Mouse (Mus musculus) forebrain, embryonic 13.5 days (tissue): Measurements from ENCODE around the gene Ctnna2. TPM values are rescaled to one million over a fixed set of nuclear protein-coding genes. Genes with fewer than 3 reads are reported as not detected.
A peak's percentile ranks its signal among the peaks of the same experiment; 100 is the strongest.

ENCODE experiments used
- ATAC-seq: fragments of 200-750 bp; cut with Nextera tagmentation; 2 replicates; pipeline ENCODE4 v1.8.0; 2017
- H3K27ac ChIP-seq: fragments of 300-500 bp; sonication (generic); 2 replicates; pipeline ENCODE4 v1.5.1; 2015; ENCODE audit warnings: inconsistent platforms, mild to moderate bottlenecking, moderate library complexity
- H3K27me3 ChIP-seq: fragments of 300-500 bp; sonication (generic); 2 replicates; pipeline ENCODE4 v1.6.1; 2015; ENCODE audit warnings: mild to moderate bottlenecking, inconsistent platforms
- H3K36me3 ChIP-seq: fragments of 300-500 bp; sonication (generic); 2 replicates; pipeline ENCODE4 v1.6.1; 2015; ENCODE audit warnings: mild to moderate bottlenecking, inconsistent platforms; ENCODE audit not compliant: poor library complexity, severe bottlenecking
- H3K4me1 ChIP-seq: fragments of 300-500 bp; sonication (generic); 2 replicates; pipeline ENCODE4 v1.6.1; 2015; ENCODE audit warnings: inconsistent platforms
- H3K4me2 ChIP-seq: fragments of 300-500 bp; sonication (generic); 2 replicates; pipeline ENCODE4 v1.6.1; 2015; ENCODE audit warnings: inconsistent platforms, mild to moderate bottlenecking, moderate library complexity
- H3K4me3 ChIP-seq: fragments of 300-500 bp; sonication (generic); 2 replicates; pipeline ENCODE4 v1.5.1; 2015; ENCODE audit warnings: mild to moderate bottlenecking, inconsistent platforms
- H3K9ac ChIP-seq: fragments of 300-500 bp; sonication (generic); 2 replicates; pipeline ENCODE4 v1.6.1; 2015; ENCODE audit warnings: mild to moderate bottlenecking, inconsistent platforms
- H3K9me3 ChIP-seq: fragments of 300-500 bp; sonication (generic); replicated peaks from 2 replicates; pipeline ENCODE4 v1.6.1; 2016; ENCODE audit warnings: inconsistent platforms
- WGBS: fragments of 180-500 bp; shearing (Covaris S2); methylation state at CpG from one replicate; pipeline ENCODE4 v1.1.7; 2015; 5-methylcytosine and 5-hydroxymethylcytosine counted together
- polyA plus RNA-seq: library from polyadenylated mRNA; unstranded; fragments of >200 nt; fragmentation: Nextera tagmentation; extraction: Ambion mirVana; gene quantifications from 2 replicates; pipeline ENCODE4 v1.2.1, GENCODE M21; 2015

Gene Ctnna2
- polyA plus RNA-seq, 1 experiment from 2014 or later, result 83.4 TPM

GRCm38 (mm10) chr6:77468058-77468457 lies 511.4 kb downstream of the Ctnna2 start:
- no peak overlapping the region for H3K27ac ChIP-seq
- no peaks in the 10 kb centered on the region for H3K27me3 ChIP-seq
- H3K4me3 ChIP-seq, result no peak overlapping the region
- peak; percentile 45; the same call in 1 of the 2 replicates for ATAC-seq
- no peak overlapping the region for H3K4me2 ChIP-seq
- H3K9me3 ChIP-seq, result no peaks in the 10 kb centered on the region
- H3K36me3 ChIP-seq, result no peaks in the 10 kb centered on the region
- 77% methylated on average over 3 of the region's 3 CpGs for WGBS
- no peak overlapping the region for H3K9ac ChIP-seq
- peaks cover 2% of the 10 kb centered on the region for H3K4me1 ChIP-seq

GRCm38 (mm10) chr6:77462737-77463136 lies 516.8 kb downstream of the Ctnna2 start:
- Histone ChIP-seq H3K27ac (no peak overlapping the region), H3K9ac (no peak overlapping the region), H3K4me2 (no peak overlapping the region), H3K36me3 (no peaks in the 10 kb centered on the region), H3K4me3 (no peak overlapping the region), H3K9me3 (no peaks in the 10 kb centered on the region), H3K27me3 (no peaks in the 10 kb centered on the region), H3K4me1 (peaks cover 9% of the 10 kb centered on the region)
- 22% methylated on average over 1 of the region's 1 CpGs for WGBS
- ATAC-seq, result no peak

GRCm38 (mm10) chr6:77457919-77458318 lies 521.6 kb downstream of the Ctnna2 start:
- H3K9ac ChIP-seq, result no peak overlapping the region
- no peaks in the 10 kb centered on the region for H3K27me3 ChIP-seq
- no peak overlapping the region for H3K27ac ChIP-seq
- no peaks in the 10 kb centered on the region for H3K36me3 ChIP-seq
- no peaks in the 10 kb centered on the region for H3K9me3 ChIP-seq
- no peak overlapping the region for H3K4me3 ChIP-seq
- H3K4me1 ChIP-seq, result peaks cover 5% of the 10 kb centered on the region
- no peak for ATAC-seq
- no peak overlapping the region for H3K4me2 ChIP-seq
- WGBS, result 87% methylated on average over 2 of the region's 2 CpGs

- Histone ChIP-seq H3K9me3 (no peaks in the 10 kb centered on the region), H3K4me1 (no peaks in the 10 kb centered on the region), H3K27me3 (no peaks in the 10 kb centered on the region), H3K36me3 (no peaks in the 10 kb centered on the region), H3K27ac (no peak overlapping the region), H3K4me3 (no peak overlapping the region), H3K9ac (no peak overlapping the region), H3K4me2 (no peak overlapping the region)
- WGBS, result 95% methylated on average over 1 of the region's 1 CpGs
- ATAC-seq, result no peak
Measured at GRCm38 (mm10) chr6:77446861-77447260, 532.6 kb downstream of the Ctnna2 start.

- H3K4me1 ChIP-seq, result no peaks in the 10 kb centered on the region
- H3K4me3 ChIP-seq, result no peak overlapping the region
- H3K4me2 ChIP-seq, result no peak overlapping the region
- no peaks in the 10 kb centered on the region for H3K9me3 ChIP-seq
- WGBS, result 87% methylated on average over 11 of the region's 11 CpGs
- no peaks in the 10 kb centered on the region for H3K27me3 ChIP-seq
- no peak overlapping the region for H3K27ac ChIP-seq
- ATAC-seq, result no peak
- no peaks in the 10 kb centered on the region for H3K36me3 ChIP-seq
- H3K9ac ChIP-seq, result no peak overlapping the region
Measured at GRCm38 (mm10) chr6:77443906-77444305, 535.6 kb downstream of the Ctnna2 start.

GRCm38 (mm10) chr6:77441051-77441450 lies 538.4 kb downstream of the Ctnna2 start:
- no peaks in the 10 kb centered on the region for H3K27me3 ChIP-seq
- no peak overlapping the region for H3K4me2 ChIP-seq
- H3K36me3 ChIP-seq, result no peaks in the 10 kb centered on the region
- 72% methylated on average over 5 of the region's 5 CpGs for WGBS
- H3K4me3 ChIP-seq, result no peak overlapping the region
- no peaks in the 10 kb centered on the region for H3K4me1 ChIP-seq
- no peak for ATAC-seq
- no peak overlapping the region for H3K27ac ChIP-seq
- no peaks in the 10 kb centered on the region for H3K9me3 ChIP-seq
- no peak overlapping the region for H3K9ac ChIP-seq

GRCm38 (mm10) chr6:77430381-77430780 lies 549.1 kb downstream of the Ctnna2 start:
- Histone ChIP-seq H3K4me2 (no peak overlapping the region), H3K9me3 (no peaks in the 10 kb centered on the region), H3K27me3 (no peaks in the 10 kb centered on the region), H3K36me3 (no peaks in the 10 kb centered on the region), H3K9ac (no peak overlapping the region), H3K27ac (no peak overlapping the region), H3K4me1 (no peaks in the 10 kb centered on the region), H3K4me3 (no peak overlapping the region)
- WGBS, result 82% methylated on average over 4 of the region's 4 CpGs
- ATAC-seq, result no peak

GRCm38 (mm10) chr6:77425746-77426145 lies 553.8 kb downstream of the Ctnna2 start:
- Histone ChIP-seq H3K4me3 (no peak overlapping the region), H3K36me3 (no peaks in the 10 kb centered on the region), H3K27me3 (no peaks in the 10 kb centered on the region), H3K9ac (no peak overlapping the region), H3K27ac (no peak overlapping the region), H3K4me1 (no peaks in the 10 kb centered on the region), H3K9me3 (no peaks in the 10 kb centered on the region), H3K4me2 (no peak overlapping the region)
- ATAC-seq, result peak; percentile 76

GRCm38 (mm10) chr6:77424826-77425225 lies 554.7 kb downstream of the Ctnna2 start:
- Histone ChIP-seq H3K27ac (no peak overlapping the region), H3K9me3 (no peaks in the 10 kb centered on the region), H3K36me3 (no peaks in the 10 kb centered on the region), H3K4me3 (no peak overlapping the region), H3K4me1 (no peaks in the 10 kb centered on the region), H3K4me2 (no peak overlapping the region), H3K27me3 (no peaks in the 10 kb centered on the region), H3K9ac (no peak overlapping the region)
- WGBS, result 86% methylated on average over 4 of the region's 4 CpGs
- no peak for ATAC-seq

GRCm38 (mm10) chr6:77421564-77422139 lies 557.8 kb downstream of the Ctnna2 start:
- ATAC-seq, result no peak
- H3K4me2 ChIP-seq, result no peak overlapping the region
- H3K4me3 ChIP-seq, result no peak overlapping the region
- no peak overlapping the region for H3K27ac ChIP-seq
- no peaks in the 10 kb centered on the region for H3K36me3 ChIP-seq
- no peaks in the 10 kb centered on the region for H3K27me3 ChIP-seq
- 81% methylated on average over 3 of the region's 3 CpGs for whole genome bisulfite sequencing
- H3K9me3 ChIP-seq, result no peaks in the 10 kb centered on the region
- H3K9ac ChIP-seq, result no peak overlapping the region
- no peaks in the 10 kb centered on the region for H3K4me1 ChIP-seq

- peak; percentile 54; the same call in 1 of the 2 replicates for ATAC-seq
- Histone ChIP-seq H3K4me1 (peaks cover 22% of the 10 kb centered on the region), H3K9me3 (no peaks in the 10 kb centered on the region), H3K4me2 (no peak overlapping the region), H3K27ac (no peak overlapping the region), H3K9ac (no peak overlapping the region), H3K4me3 (no peak overlapping the region), H3K36me3 (no peaks in the 10 kb centered on the region), H3K27me3 (no peaks in the 10 kb centered on the region)
- 56% methylated on average over 1 of the region's 1 CpGs for WGBS
Measured at GRCm38 (mm10) chr6:77416999-77417398, 562.5 kb downstream of the Ctnna2 start.

GRCm38 (mm10) chr6:77413530-77413929 lies 566.0 kb downstream of the Ctnna2 start:
- Histone ChIP-seq H3K27me3 (no peaks in the 10 kb centered on the region), H3K27ac (no peak overlapping the region), H3K9me3 (no peaks in the 10 kb centered on the region), H3K36me3 (no peaks in the 10 kb centered on the region), H3K4me1 (peaks cover 22% of the 10 kb centered on the region), H3K9ac (no peak overlapping the region), H3K4me3 (no peak overlapping the region), H3K4me2 (no peak overlapping the region)
- ATAC-seq, result peak; percentile 81
- WGBS, result 15% methylated on average over 1 of the region's 1 CpGs

- Histone ChIP-seq H3K9me3 (no peaks in the 10 kb centered on the region), H3K36me3 (no peaks in the 10 kb centered on the region), H3K4me3 (no peak overlapping the region), H3K27me3 (no peaks in the 10 kb centered on the region), H3K4me2 (no peak overlapping the region), H3K9ac (no peak overlapping the region), H3K4me1 (peaks cover 4% of the 10 kb centered on the region), H3K27ac (no peak overlapping the region)
- 78% methylated on average over 5 of the region's 5 CpGs for WGBS
- ATAC-seq, result no peak
Measured at GRCm38 (mm10) chr6:77408481-77408880, 571.0 kb downstream of the Ctnna2 start.
